Mouse (Mus musculus) common myeloid progenitor, adult 5-6 weeks (primary cell): ENCODE data around the gene Nlrp6. TPM values are rescaled to one million over a fixed set of nuclear protein-coding genes. Genes with fewer than 3 reads are reported as not detected.

ENCODE experiments used
- ATAC-seq: replicated peaks from 2 replicates; pipeline ENCODE4 v1.8.0; 2016; ENCODE audit warnings: low read depth, mild to moderate bottlenecking, moderate TSS enrichment, inconsistent platforms; ENCODE audit not compliant: poor library complexity, severe bottlenecking
- total RNA-seq: library from RNA; stranded (forward); fragments of 200-1000, 187-1606 nt; gene quantifications from 2 replicates; pipeline ENCODE4 v1.2.3, GENCODE M21; 2017

The Nlrp6 gene
- total RNA-seq, 1 experiment from 2014 or later, result 0.18 TPM

GRCm38 (mm10) chr7:140946980-140947379 is 26.3 kb downstream of the Nlrp6 start:
- peak; percentile 84 for ATAC-seq

GRCm38 (mm10) chr7:140948161-140948560 is 27.5 kb downstream of the Nlrp6 start:
- no peak for ATAC-seq

- ATAC-seq, result no peak
Measured at GRCm38 (mm10) chr7:140949255-140949654, 28.6 kb downstream of the Nlrp6 start.

- no peak for ATAC-seq
Measured at GRCm38 (mm10) chr7:140949824-140950530, 29.3 kb downstream of the Nlrp6 start, which contains the start of gene Ifitm5. Gene Ifitm5, minus strand, starts transcription at chr7:140950291.

GRCm38 (mm10) chr7:140951051-140951450 is 30.3 kb downstream of the Nlrp6 start:
- no peak for ATAC-seq

- ATAC-seq, result no peak
Measured at GRCm38 (mm10) chr7:140951765-140952164, 31.1 kb downstream of the Nlrp6 start.

GRCm38 (mm10) chr7:140952441-140952840 is 31.7 kb downstream of the Nlrp6 start:
- no peak for ATAC-seq

GRCm38 (mm10) chr7:140953133-140953532 is 32.4 kb downstream of the Nlrp6 start:
- no peak for ATAC-seq

GRCm38 (mm10) chr7:140953800-140954732 is 33.4 kb downstream of the Nlrp6 start:
- ATAC-seq, result peak; percentile 36

- no peak for ATAC-seq
Measured at GRCm38 (mm10) chr7:140954733-140955071, 34.0 kb downstream of the Nlrp6 start.

- ATAC-seq, result 0 out of 2 replicates have a peak, but pooled peaks have one; percentile 6
Measured at GRCm38 (mm10) chr7:140955342-140955741, 34.6 kb downstream of the Nlrp6 start.

GRCm38 (mm10) chr7:140955758-140956555 is 35.3 kb downstream of the Nlrp6 start, which contains the start of the genes Gm45717 and Ifitm2:
Gene Gm45717, minus strand, starts transcription at chr7:140955937.
Gene Ifitm2, minus strand, starts transcription at chr7:140955987.
- peak; percentile 76 for ATAC-seq

- no peak for ATAC-seq
Measured at GRCm38 (mm10) chr7:140956556-140956869, 35.8 kb downstream of the Nlrp6 start.

GRCm38 (mm10) chr7:140959181-140959901 is 38.6 kb downstream of the Nlrp6 start:
- peak; percentile 42; the same call in 1 of the 2 replicates for ATAC-seq

- ATAC-seq, result no peak
Measured at GRCm38 (mm10) chr7:140960026-140960425, 39.3 kb downstream of the Nlrp6 start.

GRCm38 (mm10) chr7:140961416-140961815 is 40.7 kb downstream of the Nlrp6 start:
- no peak for ATAC-seq

- ATAC-seq, result no peak
Measured at GRCm38 (mm10) chr7:140962733-140963132, 42.0 kb downstream of the Nlrp6 start.

GRCm38 (mm10) chr7:140966921-140967320 is 46.2 kb downstream of the Nlrp6 start, which contains the start of gene Ifitm1:
Gene Ifitm1, plus strand, starts transcription at chr7:140967221.
- no peak for ATAC-seq

- peak; percentile 84 for ATAC-seq
Measured at GRCm38 (mm10) chr7:140967862-140968591, 47.3 kb downstream of the Nlrp6 start.
